Mouse (Mus musculus): Measurements from ENCODE around the gene Pdzd2. TPM values are rescaled to one million over a fixed set of nuclear protein-coding genes. Genes with fewer than 3 reads are reported as not detected.

The Pdzd2 gene
- 10 to 100 TPM; 44.8 to 61.6 TPM for total RNA-seq (2021)
- long read RNA-seq, experiment 1, partial matches to known transcripts: 10 of 17 reads
- long read RNA-seq, experiment 1, other reads (novel, unspliced or antisense): 6 of 17 reads
- long read RNA-seq, experiment 2, partial matches to known transcripts: 9 of 18 reads
- long read RNA-seq, experiment 2, other reads (novel, unspliced or antisense): 9 of 18 reads

DNA sequence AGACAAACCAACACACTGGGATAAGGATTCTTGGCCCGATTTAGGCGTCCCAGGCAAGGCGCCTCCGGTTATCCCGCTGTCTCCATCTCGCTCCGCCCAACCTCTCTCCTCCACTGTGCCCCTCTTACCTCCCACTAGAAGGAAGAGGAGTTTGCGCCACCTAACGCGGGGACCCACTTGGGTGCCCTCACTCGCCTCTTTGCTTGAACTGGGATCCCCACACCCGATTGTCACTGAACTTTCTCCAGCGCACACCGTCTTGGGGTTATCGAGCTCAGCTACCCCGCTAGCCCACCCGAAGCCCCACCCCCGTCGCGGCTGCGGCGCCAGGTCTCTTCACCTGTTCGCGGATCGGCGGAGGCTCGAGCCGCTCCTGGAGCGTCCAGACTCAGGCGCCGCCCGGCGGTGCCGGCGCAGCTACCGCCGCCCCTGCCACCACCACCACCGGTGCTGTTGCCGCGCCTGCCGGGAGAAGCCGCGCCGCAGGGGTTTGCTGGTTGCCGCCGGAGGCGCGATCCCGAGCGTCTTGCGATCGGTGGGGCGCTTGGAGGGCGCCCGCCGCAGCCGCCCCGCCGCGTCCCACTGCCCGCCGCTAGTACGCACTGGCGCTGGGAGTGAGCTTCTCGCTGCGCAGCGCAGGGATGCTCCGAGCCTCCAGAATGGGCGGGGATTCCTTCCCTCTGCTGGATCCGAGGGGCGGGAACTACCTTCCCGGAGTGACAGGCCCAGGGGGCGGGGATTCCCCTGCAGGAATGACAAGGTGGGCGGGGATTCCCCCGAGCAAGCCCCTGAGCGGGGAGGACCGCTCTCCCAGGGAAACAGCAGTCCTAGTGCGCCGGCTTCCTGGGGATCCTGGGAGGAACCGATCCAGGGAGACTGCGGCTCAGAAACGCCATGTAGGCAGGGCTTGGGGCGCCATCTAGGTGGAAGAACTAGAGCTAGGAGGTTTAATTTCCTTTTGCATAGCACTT lies at the start of gene Pdzd2:
Gene Pdzd2, minus strand, starts transcription at position 648 of the 971 bp plus-strand sequence.
- peak; percentile 92 for DNase-seq

GRCm38 (mm10) chr15:12789406-12789867 lies 49.7 kb upstream of the Pdzd2 start:
- no peak for DNase-seq

- DNase-seq: no peak
Measured at GRCm38 (mm10) chr15:12788536-12788935, 48.8 kb upstream of the Pdzd2 start.

DNA sequence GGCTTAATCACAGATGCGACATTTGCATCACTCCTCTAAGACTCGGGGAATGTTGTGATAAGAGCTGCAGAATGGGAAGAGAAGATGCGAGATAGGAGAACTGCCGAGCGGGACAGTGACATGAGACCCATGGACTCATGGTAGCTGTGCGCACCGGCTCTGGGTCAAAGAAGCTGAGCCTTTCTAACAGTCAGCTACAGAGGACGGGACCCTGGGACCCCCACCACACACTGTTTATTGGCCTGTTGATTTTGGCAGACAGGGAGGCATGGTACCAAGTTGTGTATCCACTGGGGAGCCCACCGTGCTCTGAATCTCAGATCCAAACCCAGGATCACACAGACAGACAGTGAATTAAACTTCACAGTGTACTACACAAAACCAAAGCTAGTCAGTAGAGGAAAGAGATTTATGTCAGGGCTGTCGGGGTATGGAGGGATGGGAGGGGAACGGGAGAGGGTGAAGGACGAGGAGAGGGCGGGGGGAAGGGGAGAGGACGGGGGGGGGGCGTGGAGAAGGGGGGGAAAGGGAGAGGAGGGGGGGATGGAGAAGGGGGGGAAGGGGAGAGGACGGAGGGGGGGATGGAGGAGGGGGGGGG lies 42.1 kb upstream of the Pdzd2 start:
- no peak for DNase-seq

DNA sequence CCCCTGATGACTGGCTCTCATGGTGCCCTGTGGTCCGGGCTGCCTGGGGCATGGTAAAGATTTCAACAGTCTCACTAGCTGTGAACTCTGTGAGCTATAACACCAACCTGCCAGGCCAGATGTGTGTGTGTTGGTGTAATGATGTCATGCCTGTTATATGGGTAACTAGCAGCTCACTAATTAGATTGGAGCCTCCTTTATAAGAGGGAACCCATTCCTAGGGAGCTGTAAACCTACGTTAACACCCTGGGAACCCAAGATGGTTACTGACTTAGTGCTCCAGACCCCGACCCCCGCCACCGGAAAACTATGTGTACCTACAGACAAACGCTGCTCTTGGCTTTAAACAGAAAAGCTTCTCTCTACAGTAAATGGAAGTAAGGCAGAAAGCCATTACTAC lies 41.6 kb upstream of the Pdzd2 start:
- no peak for DNase-seq

DNA sequence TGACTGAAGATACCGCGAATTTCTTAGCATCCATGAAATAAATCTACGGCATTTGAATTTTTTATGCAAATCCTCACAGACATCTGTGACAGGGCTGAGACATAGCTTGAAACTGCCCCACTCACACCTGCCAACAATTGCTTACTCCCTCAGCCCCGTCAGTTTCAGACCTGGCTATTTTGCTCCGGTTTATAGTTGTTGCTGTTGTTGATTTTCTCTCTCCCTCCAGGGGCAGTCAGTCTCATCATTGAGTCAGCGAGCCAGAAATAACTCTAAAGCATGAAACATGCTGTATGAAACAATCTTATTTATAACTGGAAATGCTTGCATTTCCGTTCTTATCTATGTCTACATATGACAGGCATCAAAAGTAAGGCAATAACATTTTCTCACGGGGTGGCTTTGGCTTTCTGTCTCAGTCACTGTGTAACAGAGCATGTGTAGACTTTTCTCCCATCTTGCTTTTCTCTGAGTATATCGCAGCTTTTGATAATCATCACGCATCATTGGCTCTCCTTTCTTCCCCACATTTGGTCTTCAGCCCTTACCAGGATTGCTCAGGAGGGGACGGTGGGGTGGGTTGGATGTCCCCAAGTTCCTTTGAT lies 34.5 kb upstream of the Pdzd2 start:
- no peak for DNase-seq

- DNase-seq: no peak
Measured at GRCm38 (mm10) chr15:12770958-12771357, 31.2 kb upstream of the Pdzd2 start.

- no peak for DNase-seq
Measured at GRCm38 (mm10) chr15:12766848-12767247, 27.1 kb upstream of the Pdzd2 start.

- no peak for DNase-seq
Measured at GRCm38 (mm10) chr15:12763147-12763546, 23.4 kb upstream of the Pdzd2 start.

GRCm38 (mm10) chr15:12762258-12762913 lies 22.7 kb upstream of the Pdzd2 start:
- DNase-seq: no peak

DNA sequence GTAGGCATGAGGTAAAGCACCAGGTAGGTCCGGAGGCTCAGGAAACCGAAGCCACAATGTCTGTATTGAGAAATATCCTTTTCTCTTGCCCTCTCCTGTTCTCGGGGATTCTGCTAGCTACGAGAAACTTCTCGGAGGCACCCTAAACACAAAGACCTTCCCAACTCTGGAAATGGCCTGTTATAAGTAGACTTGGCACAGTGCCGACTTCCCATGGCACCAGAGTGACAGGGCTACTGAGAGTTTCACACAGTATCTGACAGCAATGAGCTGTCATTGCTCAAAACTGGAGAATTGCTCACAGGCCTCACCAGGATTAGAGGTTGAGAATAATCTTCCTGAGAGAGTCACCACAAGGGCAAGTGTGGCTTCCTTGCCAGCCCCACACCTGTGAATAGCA lies 21.0 kb upstream of the Pdzd2 start:
- DNase-seq: no peak

- no peak for DNase-seq
Measured at GRCm38 (mm10) chr15:12758461-12758860, 18.7 kb upstream of the Pdzd2 start.

DNA sequence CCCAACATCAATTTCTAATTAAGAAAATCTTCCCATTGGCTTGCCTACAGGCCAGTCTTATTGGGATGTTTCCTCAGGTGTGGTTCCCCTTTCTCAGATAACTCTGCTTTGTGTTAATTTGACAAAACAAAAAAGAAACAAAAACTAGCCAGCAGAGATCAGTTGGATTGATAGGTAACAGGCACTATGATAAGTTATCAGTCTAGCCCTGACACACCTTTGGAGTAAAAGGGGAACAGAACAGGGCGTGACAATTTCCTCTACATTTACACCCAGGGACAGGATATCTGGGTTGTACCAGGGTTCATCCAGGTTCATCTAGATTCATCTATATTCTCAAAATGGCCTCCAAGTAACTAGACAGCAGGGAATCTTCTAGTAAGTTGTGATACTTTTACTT lies 18.0 kb upstream of the Pdzd2 start:
- DNase-seq: no peak

DNA sequence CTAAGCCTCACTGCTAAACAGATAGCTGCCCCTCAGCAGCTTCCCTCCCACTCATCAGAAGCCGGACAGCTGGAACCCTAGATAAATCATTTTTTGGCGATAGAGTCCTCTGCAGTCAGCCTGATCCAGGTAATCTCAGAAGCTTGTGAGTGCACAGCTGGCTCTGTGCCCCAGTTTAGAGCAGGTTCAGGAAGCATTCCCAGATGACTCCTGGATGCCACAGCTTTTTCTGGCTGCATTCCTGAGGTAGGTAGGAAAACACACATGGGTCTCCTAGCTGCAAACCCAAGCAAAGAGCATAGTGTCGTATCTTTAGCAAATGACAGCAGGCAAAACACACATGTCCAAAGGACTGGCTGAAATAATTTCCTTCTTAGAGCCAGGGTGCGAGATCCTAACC lies 13.5 kb upstream of the Pdzd2 start:
- peak; percentile 42 for DNase-seq

GRCm38 (mm10) chr15:12750963-12751362 lies 11.2 kb upstream of the Pdzd2 start:
- DNase-seq: no peak

- DNase-seq: peak; percentile 37
Measured at GRCm38 (mm10) chr15:12749549-12750301, 10.0 kb upstream of the Pdzd2 start.

GRCm38 (mm10) chr15:12742117-12742906 lies 2.6 kb upstream of the Pdzd2 start:
- DNase-seq: no peak

- no peak for DNase-seq
Measured at GRCm38 (mm10) chr15:12738301-12739093, 1.2 kb downstream of the Pdzd2 start.

DNA sequence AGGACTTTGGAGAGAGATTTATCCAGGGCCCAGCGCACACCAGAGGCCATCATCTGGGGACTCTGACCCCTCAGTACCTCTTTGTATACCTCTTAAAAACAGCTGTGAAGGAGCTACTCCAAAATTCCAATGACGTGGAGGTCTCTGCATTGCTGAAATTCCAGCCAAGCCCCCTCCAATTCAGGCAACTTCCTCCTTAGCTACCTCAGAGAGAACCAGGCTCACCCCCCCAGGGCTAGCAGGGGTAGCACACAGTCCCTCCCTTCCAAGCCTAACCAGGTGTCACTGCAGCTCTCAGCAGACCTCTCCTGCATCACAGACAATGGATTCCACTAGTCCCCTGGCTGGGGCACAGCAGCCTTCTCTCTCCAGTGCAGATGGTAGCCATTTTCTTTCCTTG lies 4.5 kb downstream of the Pdzd2 start:
- no peak for DNase-seq

DNA sequence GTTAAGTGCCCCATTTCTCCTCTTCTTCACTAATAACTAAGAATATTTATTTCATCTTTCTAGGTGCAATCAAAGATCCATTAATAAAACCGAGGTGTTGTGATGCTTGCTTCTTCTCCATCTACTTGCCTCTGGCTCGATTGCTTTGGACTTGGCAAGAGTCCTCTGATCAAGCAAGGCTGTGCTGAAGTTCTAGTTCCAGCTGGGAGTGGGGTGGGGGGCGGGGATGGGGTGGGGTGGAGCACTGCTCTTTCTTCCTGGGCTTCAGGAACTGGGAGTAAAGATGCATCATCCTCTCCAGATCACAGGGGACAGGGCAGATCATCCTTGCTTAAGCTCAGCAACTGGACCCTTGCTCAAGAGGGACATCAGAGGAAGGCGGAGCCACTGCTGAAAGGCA lies 5.5 kb downstream of the Pdzd2 start:
- DNase-seq: no peak
